Mouse (Mus musculus) hindbrain, embryonic 12.5 days (tissue): Measurements from ENCODE around the gene Usp26. TPM values are rescaled to one million over a fixed set of nuclear protein-coding genes. Genes with fewer than 3 reads are reported as not detected.

Source experiments
- ATAC-seq: fragments of 200-750 bp; cut with Nextera tagmentation; 2 replicates; pipeline ENCODE4 v1.8.0; 2017; ENCODE audit warnings: moderate TSS enrichment; ENCODE audit not compliant: low FRiP score
- H3K27ac ChIP-seq: fragments of 300-500 bp; sonication (generic); 2 replicates; pipeline ENCODE4 v1.5.1; 2016; ENCODE audit warnings: mild to moderate bottlenecking
- H3K27me3 ChIP-seq: fragments of 300-500 bp; sonication (generic); 2 replicates; pipeline ENCODE4 v1.6.1; 2016; ENCODE audit warnings: mild to moderate bottlenecking
- H3K36me3 ChIP-seq: fragments of 300-500 bp; sonication (generic); 2 replicates; pipeline ENCODE4 v1.6.1; 2016; ENCODE audit warnings: mild to moderate bottlenecking
- H3K4me1 ChIP-seq: fragments of 300-500 bp; sonication (generic); 2 replicates; pipeline ENCODE4 v1.6.1; 2016
- H3K4me2 ChIP-seq: fragments of 300-500 bp; sonication (generic); replicated peaks from 2 replicates; pipeline ENCODE4 v1.6.1; 2016; ENCODE audit warnings: mild to moderate bottlenecking
- H3K4me3 ChIP-seq: fragments of 300-500 bp; sonication (generic); 2 replicates; pipeline ENCODE4 v1.5.1; 2016; ENCODE audit warnings: mild to moderate bottlenecking
- H3K9ac ChIP-seq: fragments of 300-500 bp; sonication (generic); 2 replicates; pipeline ENCODE4 v1.6.1; 2016; ENCODE audit warnings: mild to moderate bottlenecking, moderate library complexity
- H3K9me3 ChIP-seq: fragments of 300-500 bp; sonication (generic); replicated peaks from 2 replicates; pipeline ENCODE4 v1.6.1; 2016; ENCODE audit warnings: mild to moderate bottlenecking
- WGBS: fragments of 180-500 bp; shearing (Covaris S2); methylation state at CpG from one replicate; pipeline ENCODE4 v1.1.7; 2016; 5-methylcytosine and 5-hydroxymethylcytosine counted together
- polyA plus RNA-seq: library from polyadenylated mRNA; unstranded; fragments of >200 nt; fragmentation: Nextera tagmentation; extraction: Ambion mirVana; gene quantifications from 2 replicates; pipeline ENCODE4 v1.2.1, GENCODE M21; 2016

Gene Usp26
- polyA plus RNA-seq, result not detected in 2 replicates

GRCm38 (mm10) chrX:51801133-51801532 is at the start of gene Usp26:
Usp26 (minus strand) TSS chrX:51801233.
- ATAC-seq, result no peak
- H3K4me2 ChIP-seq, result no peak within 1 kb of the TSS
- no peak within 1 kb of the TSS for H3K27ac ChIP-seq
- no peak within 1 kb of the TSS for H3K9ac ChIP-seq
- H3K4me3 ChIP-seq, result no peak within 1 kb of the TSS
- H3K27me3 ChIP-seq, result no peaks in the 10 kb centered on the region
- WGBS, result 93% methylated on average over 6 of the region's 6 CpGs
- no peaks in the 10 kb centered on the region for H3K4me1 ChIP-seq
- no peaks in the 10 kb centered on the region for H3K9me3 ChIP-seq
- H3K36me3 ChIP-seq, result no peaks in the 10 kb centered on the region

- Histone ChIP-seq H3K9me3 (no peaks in the 10 kb centered on the region), H3K27ac (no peak overlapping the region), H3K27me3 (no peaks in the 10 kb centered on the region), H3K4me2 (no peak overlapping the region), H3K36me3 (no peaks in the 10 kb centered on the region), H3K4me1 (no peaks in the 10 kb centered on the region), H3K4me3 (no peak overlapping the region), H3K9ac (no peak overlapping the region)
- ATAC-seq, result no peak
- 56% methylated on average over 3 of the region's 3 CpGs for WGBS
Measured at GRCm38 (mm10) chrX:51814466-51815247, 13.6 kb upstream of the Usp26 start.

- no peak for ATAC-seq
- Histone ChIP-seq H3K4me1 (no peaks in the 10 kb centered on the region), H3K9ac (no peak overlapping the region), H3K36me3 (no peaks in the 10 kb centered on the region), H3K9me3 (no peaks in the 10 kb centered on the region), H3K27me3 (no peaks in the 10 kb centered on the region), H3K27ac (no peak overlapping the region), H3K4me2 (no peak overlapping the region), H3K4me3 (no peak overlapping the region)
- WGBS, result 8% methylated on average over 1 of the region's 1 CpGs
Measured at GRCm38 (mm10) chrX:51767457-51767856, 33.6 kb downstream of the Usp26 start.

GRCm38 (mm10) chrX:51736450-51736849 is 64.6 kb downstream of the Usp26 start:
- 76% methylated on average over 2 of the region's 2 CpGs for WGBS
- Histone ChIP-seq H3K9me3 (no peaks in the 10 kb centered on the region), H3K27ac (no peak overlapping the region), H3K4me1 (no peaks in the 10 kb centered on the region), H3K27me3 (no peaks in the 10 kb centered on the region), H3K36me3 (no peaks in the 10 kb centered on the region), H3K4me2 (no peak overlapping the region), H3K4me3 (no peak overlapping the region), H3K9ac (no peak overlapping the region)
- ATAC-seq, result no peak

- no peak overlapping the region for H3K4me3 ChIP-seq
- H3K4me2 ChIP-seq, result no peak overlapping the region
- H3K9me3 ChIP-seq, result no peaks in the 10 kb centered on the region
- no peak overlapping the region for H3K27ac ChIP-seq
- ATAC-seq, result no peak
- H3K4me1 ChIP-seq, result no peaks in the 10 kb centered on the region
- 72% methylated on average over 8 of the region's 8 CpGs for WGBS
- no peaks in the 10 kb centered on the region for H3K27me3 ChIP-seq
- H3K9ac ChIP-seq, result no peak overlapping the region
- no peaks in the 10 kb centered on the region for H3K36me3 ChIP-seq
Measured at GRCm38 (mm10) chrX:51714086-51714745, 86.8 kb downstream of the Usp26 start.

- Histone ChIP-seq H3K4me1 (no peaks in the 10 kb centered on the region), H3K9me3 (no peaks in the 10 kb centered on the region), H3K9ac (no peak overlapping the region), H3K4me3 (no peak overlapping the region), H3K4me2 (no peak overlapping the region), H3K27ac (no peak overlapping the region), H3K27me3 (no peaks in the 10 kb centered on the region), H3K36me3 (no peaks in the 10 kb centered on the region)
- no peak for ATAC-seq
- WGBS, result 69% methylated on average over 1 of the region's 1 CpGs
Measured at GRCm38 (mm10) chrX:51712996-51713395, 88.0 kb downstream of the Usp26 start.

Other genes starting within 250 kb of the Usp26 start
- gene Hs6st2, start 119.4 kb downstream of the Usp26 start, polyA plus RNA-seq, result 18.3 and 22.6 TPM in 2 replicates
- gene 1700080O16Rik, start 171.5 kb upstream of the Usp26 start, polyA plus RNA-seq, result not detected in 2 replicates